Mouse (Mus musculus): ENCODE measurements around the gene Ppp1r9b. TPM values are rescaled to one million over a fixed set of nuclear protein-coding genes. Genes with fewer than 3 reads are reported as not detected.
"Not testable (repeated sequence)": the region's sequence is repeated elsewhere in the genome, so short reads cannot be mapped to it uniquely, and the experiment has no call there.

Ppp1r9b gene
- polyA plus RNA-seq, 1 experiment, result 14.6 TPM

GRCm38 (mm10) chr11:94952169-94952568 is 38.7 kb upstream of the Ppp1r9b start:
- H3K27ac ChIP-seq (ENCODE audit: control insufficient read depth, insufficient read depth, low read depth, low read length), result no peak overlapping the region
- H3K4me3 ChIP-seq (ENCODE audit: control insufficient read depth, low read depth, low read length), result no peak overlapping the region
- TF ChIP-seq CTCF (IDR thresholded peaks at IDR 0.05; ENCODE audit: control insufficient read depth, insufficient read depth, insufficient replicate concordance, low read depth, low read length) (no peak), POLR2A (IDR thresholded peaks at IDR 0.05; ENCODE audit: control insufficient read depth, low read depth, low read length) (no peak)
- H3K27me3 ChIP-seq (ENCODE audit: control insufficient read depth, insufficient read depth, low read length), result no peaks in the 10 kb centered on the region
- no peaks in the 10 kb centered on the region for H3K36me3 ChIP-seq (ENCODE audit: control insufficient read depth, insufficient read depth, low read length)
- no peaks in the 10 kb centered on the region; the same call in 1 of the 2 replicates for H3K4me1 ChIP-seq (ENCODE audit: control insufficient read depth, insufficient read depth, low read length)

- Histone ChIP-seq H3K4me1 (ENCODE audit: control insufficient read depth, insufficient read depth, low read length) (peaks cover 8% of the 10 kb centered on the region), H3K27ac (ENCODE audit: control insufficient read depth, insufficient read depth, low read depth, low read length) (no peak overlapping the region), H3K27me3 (ENCODE audit: control insufficient read depth, insufficient read depth, low read length) (no peaks in the 10 kb centered on the region)
Observed at GRCm38 (mm10) chr11:94955103-94955502, 35.7 kb upstream of the Ppp1r9b start.

GRCm38 (mm10) chr11:94957693-94958064 is 33.2 kb upstream of the Ppp1r9b start:
- H3K4me3 ChIP-seq (ENCODE audit: control insufficient read depth, low read depth, low read length), result peak overlapping the region; percentile 30
- H3K27me3 ChIP-seq (ENCODE audit: control insufficient read depth, insufficient read depth, low read length), result no peaks in the 10 kb centered on the region
- TF ChIP-seq POLR2A (IDR thresholded peaks at IDR 0.05; ENCODE audit: control insufficient read depth, low read depth, low read length), result no peak
- TF ChIP-seq CTCF (IDR thresholded peaks at IDR 0.05; ENCODE audit: control insufficient read depth, insufficient read depth, insufficient replicate concordance, low read depth, low read length), result no peak
- peaks cover 9% of the 10 kb centered on the region for H3K4me1 ChIP-seq (ENCODE audit: control insufficient read depth, insufficient read depth, low read length)
- H3K36me3 ChIP-seq (ENCODE audit: control insufficient read depth, insufficient read depth, low read length), result no peaks in the 10 kb centered on the region
- H3K27ac ChIP-seq (ENCODE audit: control insufficient read depth, insufficient read depth, low read depth, low read length), result no peak overlapping the region

More at GRCm38 (mm10) chr11:94955103-94955502, 35.7 kb upstream of the Ppp1r9b start:
- no peak overlapping the region for H3K4me3 ChIP-seq (ENCODE audit: control insufficient read depth, low read depth, low read length)
- H3K36me3 ChIP-seq (ENCODE audit: control insufficient read depth, insufficient read depth, low read length), result no peaks in the 10 kb centered on the region
- TF ChIP-seq POLR2A (IDR thresholded peaks at IDR 0.05; ENCODE audit: control insufficient read depth, low read depth, low read length) (no peak), CTCF (IDR thresholded peaks at IDR 0.05; ENCODE audit: control insufficient read depth, insufficient read depth, insufficient replicate concordance, low read depth, low read length) (no peak)

- peaks cover 12% of the 10 kb centered on the region for H3K4me1 ChIP-seq (ENCODE audit: control insufficient read depth, insufficient read depth, low read length)
- no peak for TF ChIP-seq CTCF (IDR thresholded peaks at IDR 0.05; ENCODE audit: control insufficient read depth, insufficient read depth, insufficient replicate concordance, low read depth, low read length)
- no peak for TF ChIP-seq POLR2A (IDR thresholded peaks at IDR 0.05; ENCODE audit: control insufficient read depth, low read depth, low read length)
- H3K27ac ChIP-seq (ENCODE audit: control insufficient read depth, insufficient read depth, low read depth, low read length), result no peak overlapping the region
- H3K4me3 ChIP-seq (ENCODE audit: control insufficient read depth, low read depth, low read length), result peak overlapping the region; percentile 30
- H3K36me3 ChIP-seq (ENCODE audit: control insufficient read depth, insufficient read depth, low read length), result no peaks in the 10 kb centered on the region
- no peaks in the 10 kb centered on the region for H3K27me3 ChIP-seq (ENCODE audit: control insufficient read depth, insufficient read depth, low read length)
Observed at GRCm38 (mm10) chr11:94958065-94958858, 32.6 kb upstream of the Ppp1r9b start.

GRCm38 (mm10) chr11:94962534-94963101 is 28.2 kb upstream of the Ppp1r9b start:
- no peak overlapping the region for H3K27ac ChIP-seq (ENCODE audit: control insufficient read depth, insufficient read depth, low read depth, low read length)
- peaks cover 9% of the 10 kb centered on the region for H3K4me1 ChIP-seq (ENCODE audit: control insufficient read depth, insufficient read depth, low read length)
- peaks cover under 1% of the 10 kb centered on the region; the same call in 1 of the 2 replicates for H3K36me3 ChIP-seq (ENCODE audit: control insufficient read depth, insufficient read depth, low read length)
- no peak for TF ChIP-seq POLR2A (IDR thresholded peaks at IDR 0.05; ENCODE audit: control insufficient read depth, low read depth, low read length)
- H3K27me3 ChIP-seq (ENCODE audit: control insufficient read depth, insufficient read depth, low read length), result no peaks in the 10 kb centered on the region
- no peak overlapping the region for H3K4me3 ChIP-seq (ENCODE audit: control insufficient read depth, low read depth, low read length)

GRCm38 (mm10) chr11:94967419-94967818 is 23.4 kb upstream of the Ppp1r9b start, which contains the start of gene Hils1:
Gene Hils1 (plus strand): TSS chr11:94967593.
- H3K4me1 ChIP-seq (ENCODE audit: control insufficient read depth, insufficient read depth, low read length), result peaks cover 11% of the 10 kb centered on the region
- TF ChIP-seq CTCF (IDR thresholded peaks at IDR 0.05; ENCODE audit: control insufficient read depth, insufficient read depth, insufficient replicate concordance, low read depth, low read length), result no peak
- peak; percentile 82; the same call in 1 of the 2 replicates for TF ChIP-seq POLR2A (IDR thresholded peaks at IDR 0.05; ENCODE audit: control insufficient read depth, low read depth, low read length)
- H3K27me3 ChIP-seq (ENCODE audit: control insufficient read depth, insufficient read depth, low read length), result no peaks in the 10 kb centered on the region
- H3K27ac ChIP-seq (ENCODE audit: control insufficient read depth, insufficient read depth, low read depth, low read length), result peak within 1 kb of the TSS; percentile 83
- peaks cover 4% of the 10 kb centered on the region; the same call in 1 of the 2 replicates for H3K36me3 ChIP-seq (ENCODE audit: control insufficient read depth, insufficient read depth, low read length)
- peak within 1 kb of the TSS; percentile 89 for H3K4me3 ChIP-seq (ENCODE audit: control insufficient read depth, low read depth, low read length)

- TF ChIP-seq POLR2A (IDR thresholded peaks at IDR 0.05; ENCODE audit: control insufficient read depth, low read depth, low read length) (no peak), CTCF (IDR thresholded peaks at IDR 0.05; ENCODE audit: control insufficient read depth, insufficient read depth, insufficient replicate concordance, low read depth, low read length) (no peak)
- peak overlapping the region; percentile 83 for H3K27ac ChIP-seq (ENCODE audit: control insufficient read depth, insufficient read depth, low read depth, low read length)
- H3K36me3 ChIP-seq (ENCODE audit: control insufficient read depth, insufficient read depth, low read length), result peaks cover 4% of the 10 kb centered on the region; the same call in 1 of the 2 replicates
- H3K4me1 ChIP-seq (ENCODE audit: control insufficient read depth, insufficient read depth, low read length), result peaks cover 7% of the 10 kb centered on the region
- H3K27me3 ChIP-seq (ENCODE audit: control insufficient read depth, insufficient read depth, low read length), result no peaks in the 10 kb centered on the region
- H3K4me3 ChIP-seq (ENCODE audit: control insufficient read depth, low read depth, low read length), result peak overlapping the region; percentile 89
Observed at GRCm38 (mm10) chr11:94968187-94968586, 22.6 kb upstream of the Ppp1r9b start.

GRCm38 (mm10) chr11:94969709-94970108 is 21.1 kb upstream of the Ppp1r9b start:
- not testable (repeated sequence) for H3K27me3 ChIP-seq (ENCODE audit: control insufficient read depth, insufficient read depth, low read length); H3K36me3 ChIP-seq (ENCODE audit: control insufficient read depth, insufficient read depth, low read length); H3K4me1 ChIP-seq (ENCODE audit: control insufficient read depth, insufficient read depth, low read length); H3K27ac ChIP-seq (ENCODE audit: control insufficient read depth, insufficient read depth, low read depth, low read length)
- peak overlapping the region; percentile 89 for H3K4me3 ChIP-seq (ENCODE audit: control insufficient read depth, low read depth, low read length)

Data from testis, adult 2 months (tissue).